Mouse (Mus musculus) embryonic facial prominence, embryonic 10.5 days (tissue): ENCODE data around the gene Stat5a. TPM values are rescaled to one million over a fixed set of nuclear protein-coding genes. Genes with fewer than 3 reads are reported as not detected.

Experiments
- DNase-seq: peaks from one replicate; pipeline ENCODE4 v3.0.0-alpha.2; 2017; ENCODE audit warnings: low spot score
- H3K27ac ChIP-seq: fragments of 300-500 bp; sonication (generic); replicated peaks from 2 replicates; pipeline ENCODE4 v1.5.1; 2016; ENCODE audit warnings: mild to moderate bottlenecking
- H3K27me3 ChIP-seq: fragments of 300-500 bp; sonication (generic); replicated peaks from 2 replicates; pipeline ENCODE4 v1.6.1; 2016; ENCODE audit warnings: low read depth, mild to moderate bottlenecking; ENCODE audit not compliant: poor library complexity, severe bottlenecking
- H3K36me3 ChIP-seq: fragments of 300-500 bp; sonication (generic); replicated peaks from 2 replicates; pipeline ENCODE4 v1.6.1; 2016; ENCODE audit warnings: mild to moderate bottlenecking, moderate library complexity
- H3K4me1 ChIP-seq: fragments of 300-500 bp; sonication (generic); 2 replicates; pipeline ENCODE4 v1.6.1; 2016
- H3K4me3 ChIP-seq: fragments of 300-500 bp; sonication (generic); 2 replicates; pipeline ENCODE4 v1.5.1; 2016; ENCODE audit warnings: mild to moderate bottlenecking, moderate library complexity
- H3K9me3 ChIP-seq: fragments of 300-500 bp; sonication (generic); 2 replicates; pipeline ENCODE4 v1.6.1; 2016; ENCODE audit warnings: mild to moderate bottlenecking
- WGBS: fragments of 180-500 bp; shearing (Covaris S2); methylation state at CpG from one replicate; pipeline ENCODE4 v1.1.7; 2016; 5-methylcytosine and 5-hydroxymethylcytosine counted together
- polyA plus RNA-seq: library from polyadenylated mRNA; unstranded; fragments of >200 nt; fragmentation: Nextera tagmentation; extraction: Ambion mirVana; gene quantifications from 2 replicates; pipeline ENCODE4 v1.2.1, GENCODE M21; 2016

Stat5a gene
- polyA plus RNA-seq, 1 experiment from 2014 or later = 1.7 TPM

- WGBS = 59% methylated on average over 4 of the region's 4 CpGs
- no peaks in the 10 kb centered on the region for H3K36me3 ChIP-seq
- H3K4me1 ChIP-seq = peaks cover 22% of the 10 kb centered on the region
- H3K27ac ChIP-seq = no peak overlapping the region
- H3K4me3 ChIP-seq = no peak overlapping the region
- no peak for DNase-seq
- no peaks in the 10 kb centered on the region for H3K9me3 ChIP-seq
- H3K27me3 ChIP-seq = peaks cover 82% of the 10 kb centered on the region
These were observed 4.9 kb upstream of the Stat5a start for GRCm38 (mm10) chr11:100854268-100854667.

GRCm38 (mm10) chr11:100855178-100855577, 4.0 kb upstream of the Stat5a start:
- H3K4me1 ChIP-seq = peaks cover 25% of the 10 kb centered on the region
- no peaks in the 10 kb centered on the region for H3K36me3 ChIP-seq
- no peaks in the 10 kb centered on the region for H3K9me3 ChIP-seq
- H3K27me3 ChIP-seq = peaks cover 90% of the 10 kb centered on the region
- H3K27ac ChIP-seq = no peak overlapping the region; the same call in 1 of the 2 replicates
- 78% methylated on average over 4 of the region's 4 CpGs for WGBS
- H3K4me3 ChIP-seq = no peak overlapping the region
- no peak for DNase-seq

- H3K27me3 ChIP-seq = peaks cover 98% of the 10 kb centered on the region
- no peak overlapping the region for H3K27ac ChIP-seq
- no peaks in the 10 kb centered on the region for H3K9me3 ChIP-seq
- H3K4me3 ChIP-seq = no peak overlapping the region
- WGBS = 71% methylated on average over 6 of the region's 6 CpGs
- H3K4me1 ChIP-seq = peaks cover 30% of the 10 kb centered on the region
- DNase-seq = no peak
- H3K36me3 ChIP-seq = no peaks in the 10 kb centered on the region
These were observed 1.2 kb upstream of the Stat5a start for GRCm38 (mm10) chr11:100857960-100858359.

GRCm38 (mm10) chr11:100859579-100860075, 476 bp downstream of the Stat5a start:
- DNase-seq = no peak
- Histone ChIP-seq H3K4me1 (peaks cover 30% of the 10 kb centered on the region), H3K36me3 (no peaks in the 10 kb centered on the region), H3K4me3 (peak overlapping the region; percentile 59), H3K27ac (peak overlapping the region; percentile 62; the same call in 1 of the 2 replicates), H3K9me3 (no peaks in the 10 kb centered on the region), H3K27me3 (peaks cover 93% of the 10 kb centered on the region)
- 45% methylated on average over 6 of the region's 6 CpGs for WGBS

- DNase-seq = peak; percentile 84
- Histone ChIP-seq H3K4me1 (peaks cover 29% of the 10 kb centered on the region), H3K36me3 (no peaks in the 10 kb centered on the region), H3K27ac (peak overlapping the region; percentile 62), H3K9me3 (no peaks in the 10 kb centered on the region), H3K27me3 (peaks cover 85% of the 10 kb centered on the region), H3K4me3 (peak overlapping the region; percentile 59)
- 3% methylated on average over 55 of the region's 55 CpGs for WGBS
These were observed 1.3 kb downstream of the Stat5a start for GRCm38 (mm10) chr11:100860198-100861048.

GRCm38 (mm10) chr11:100861335-100861734, 2.2 kb downstream of the Stat5a start:
- peaks cover 25% of the 10 kb centered on the region for H3K4me1 ChIP-seq
- no peaks in the 10 kb centered on the region for H3K36me3 ChIP-seq
- no peak overlapping the region for H3K27ac ChIP-seq
- no peaks in the 10 kb centered on the region for H3K9me3 ChIP-seq
- peak overlapping the region; percentile 59; the same call in 1 of the 2 replicates for H3K4me3 ChIP-seq
- no peak for DNase-seq
- 78% methylated on average over 7 of the region's 7 CpGs for WGBS
- H3K27me3 ChIP-seq = peaks cover 76% of the 10 kb centered on the region

GRCm38 (mm10) chr11:100861836-100862235, 2.7 kb downstream of the Stat5a start:
- DNase-seq = no peak
- 37% methylated on average over 3 of the region's 3 CpGs for WGBS
- H3K36me3 ChIP-seq = no peaks in the 10 kb centered on the region
- H3K9me3 ChIP-seq = no peaks in the 10 kb centered on the region
- H3K27ac ChIP-seq = no peak overlapping the region
- H3K4me1 ChIP-seq = peaks cover 25% of the 10 kb centered on the region
- peaks cover 71% of the 10 kb centered on the region for H3K27me3 ChIP-seq
- no peak overlapping the region for H3K4me3 ChIP-seq

- no peaks in the 10 kb centered on the region for H3K9me3 ChIP-seq
- WGBS = 89% methylated on average over 10 of the region's 10 CpGs
- no peak overlapping the region for H3K27ac ChIP-seq
- no peaks in the 10 kb centered on the region for H3K36me3 ChIP-seq
- peaks cover 60% of the 10 kb centered on the region for H3K27me3 ChIP-seq
- no peak for DNase-seq
- H3K4me1 ChIP-seq = peaks cover 25% of the 10 kb centered on the region
- no peak overlapping the region for H3K4me3 ChIP-seq
These were observed 4.0 kb downstream of the Stat5a start for GRCm38 (mm10) chr11:100863141-100863540.

GRCm38 (mm10) chr11:100865618-100866017, 6.5 kb downstream of the Stat5a start:
- H3K4me3 ChIP-seq = no peak overlapping the region
- DNase-seq = no peak

GRCm38 (mm10) chr11:100870256-100870967, 11.3 kb downstream of the Stat5a start:
- Histone ChIP-seq H3K4me1 (no peaks in the 10 kb centered on the region), H3K27me3 (no peaks in the 10 kb centered on the region), H3K36me3 (no peaks in the 10 kb centered on the region), H3K9me3 (no peaks in the 10 kb centered on the region), H3K27ac (no peak overlapping the region), H3K4me3 (no peak overlapping the region)
- WGBS = 84% methylated on average over 10 of the region's 10 CpGs
- no peak for DNase-seq

More at GRCm38 (mm10) chr11:100865618-100866017, 6.5 kb downstream of the Stat5a start:
- Histone ChIP-seq H3K36me3 (no peaks in the 10 kb centered on the region), H3K4me1 (peaks cover 11% of the 10 kb centered on the region), H3K9me3 (no peaks in the 10 kb centered on the region), H3K27me3 (peaks cover 35% of the 10 kb centered on the region), H3K27ac (no peak overlapping the region)
- WGBS = 87% methylated on average over 7 of the region's 7 CpGs

- DNase-seq = no peak
- WGBS = 80% methylated on average over 8 of the region's 8 CpGs
- no peak overlapping the region for H3K27ac ChIP-seq
- H3K4me1 ChIP-seq = no peaks in the 10 kb centered on the region
- H3K4me3 ChIP-seq = no peak overlapping the region
- H3K27me3 ChIP-seq = no peaks in the 10 kb centered on the region
- no peaks in the 10 kb centered on the region for H3K36me3 ChIP-seq
- H3K9me3 ChIP-seq = no peaks in the 10 kb centered on the region
These were observed 11.8 kb downstream of the Stat5a start for GRCm38 (mm10) chr11:100870968-100871350.

GRCm38 (mm10) chr11:100875761-100876160, 16.6 kb downstream of the Stat5a start:
- no peak for DNase-seq
- WGBS = 82% methylated on average over 3 of the region's 3 CpGs
- no peaks in the 10 kb centered on the region for H3K27me3 ChIP-seq
- H3K4me1 ChIP-seq = no peaks in the 10 kb centered on the region
- H3K27ac ChIP-seq = no peak overlapping the region
- H3K9me3 ChIP-seq = no peaks in the 10 kb centered on the region
- no peaks in the 10 kb centered on the region for H3K36me3 ChIP-seq
- H3K4me3 ChIP-seq = no peak overlapping the region
